Mouse (Mus musculus) ES-Bruce4 (cell line): ENCODE results near the gene Psmb2.

Experiments
- CTCF ChIP-seq: IDR thresholded peaks from one replicate; pipeline ENCODE4 v1.8.1; 2011; ENCODE audit warnings: low read depth, low read length
- EP300 ChIP-seq: IDR thresholded peaks from 2 replicates; pipeline ENCODE4 v1.6.1; 2011; ENCODE audit warnings: low read depth, low read length; ENCODE audit not compliant: insufficient read depth
- POLR2A ChIP-seq: IDR thresholded peaks from one replicate; pipeline ENCODE4 v1.8.1; 2011; ENCODE audit warnings: low read length; ENCODE audit not compliant: insufficient read depth

- TF ChIP-seq CTCF (no peak), POLR2A (no peak), EP300 (no peak)
Observed at GRCm38 (mm10) chr4:126758299-126758698, 80.9 kb downstream of the Psmb2 start.
